Mouse (Mus musculus) cerebellum, adult 2 months (tissue): ENCODE results near the gene Gprc5c.

ENCODE experiments used
- CTCF ChIP-seq: fragments of 200-500 bp; IDR thresholded peaks from 2 replicates; pipeline ENCODE4 v1.5.1; 2011; ENCODE audit warnings: low read depth, mild to moderate bottlenecking, control low read depth, low read length, moderate library complexity, borderline replicate concordance; ENCODE audit not compliant: insufficient read depth
- POLR2A ChIP-seq: fragments of 200-500 bp; IDR thresholded peaks from 2 replicates; pipeline ENCODE4 v1.6.1; 2011; ENCODE audit warnings: low read length, control low read depth, borderline replicate concordance; ENCODE audit not compliant: insufficient read depth

DNA sequence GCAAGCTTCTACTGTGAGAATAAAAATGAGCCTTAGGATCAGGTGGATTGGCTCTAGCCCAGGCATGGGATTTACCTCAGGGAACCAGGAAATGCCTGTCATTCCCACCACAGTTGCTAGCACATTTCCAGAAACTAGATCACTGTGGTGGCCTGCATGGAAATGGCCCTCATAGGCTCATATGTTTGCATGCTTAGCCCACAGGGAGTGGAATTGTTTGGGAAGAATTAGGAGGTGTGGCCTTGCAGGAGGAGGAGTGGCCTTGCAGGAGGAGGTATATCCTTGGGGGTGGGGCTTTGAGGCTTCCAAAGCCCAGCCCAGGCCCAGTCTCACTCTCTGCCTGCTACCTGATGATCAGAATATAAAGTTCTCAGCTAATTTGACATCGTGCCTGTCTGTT is 49.0 kb upstream of the Gprc5c start:
- TF ChIP-seq CTCF (no peak), POLR2A (no peak)
